Mouse (Mus musculus): ENCODE measurements around the gene Wdr18.
A peak's percentile ranks its signal among the peaks of the same experiment; 100 is the strongest.

The Wdr18 gene

GRCm38 (mm10) chr10:79927324-79928029 is 32.5 kb upstream of the Wdr18 start:
- peak; percentile 65 for DNase-seq (ENCODE audit: low read depth)

- DNase-seq (ENCODE audit: low read depth): peak; percentile 88
These were observed 31.8 kb upstream of the Wdr18 start for GRCm38 (mm10) chr10:79928030-79928694.

- DNase-seq (ENCODE audit: low read depth): no peak
These were observed 30.8 kb upstream of the Wdr18 start for GRCm38 (mm10) chr10:79928907-79929701.

- DNase-seq (ENCODE audit: low read depth): no peak
These were observed 29.8 kb upstream of the Wdr18 start for GRCm38 (mm10) chr10:79929967-79930825.

- no peak for DNase-seq (ENCODE audit: low read depth)
These were observed 29.1 kb upstream of the Wdr18 start for GRCm38 (mm10) chr10:79930826-79931186.

- no peak for DNase-seq (ENCODE audit: low read depth)
These were observed 28.2 kb upstream of the Wdr18 start for GRCm38 (mm10) chr10:79931797-79932196.

- DNase-seq (ENCODE audit: low read depth): no peak
These were observed 27.2 kb upstream of the Wdr18 start for GRCm38 (mm10) chr10:79932736-79933135.

GRCm38 (mm10) chr10:79933145-79933679 is 26.7 kb upstream of the Wdr18 start:
- DNase-seq (ENCODE audit: low read depth): no peak

- no peak for DNase-seq (ENCODE audit: low read depth)
These were observed 26.1 kb upstream of the Wdr18 start for GRCm38 (mm10) chr10:79933861-79934260.

- DNase-seq (ENCODE audit: low read depth): peak; percentile 86
These were observed 25.7 kb upstream of the Wdr18 start for GRCm38 (mm10) chr10:79934272-79934721.

- DNase-seq (ENCODE audit: low read depth): no peak
These were observed 25.0 kb upstream of the Wdr18 start for GRCm38 (mm10) chr10:79934794-79935569.

- no peak for DNase-seq (ENCODE audit: low read depth)
These were observed 23.6 kb upstream of the Wdr18 start for GRCm38 (mm10) chr10:79936284-79936910.

- DNase-seq (ENCODE audit: low read depth): peak; percentile 96
These were observed 23.0 kb upstream of the Wdr18 start for GRCm38 (mm10) chr10:79936911-79937441.

GRCm38 (mm10) chr10:79937775-79938526 is 22.0 kb upstream of the Wdr18 start:
- peak; percentile 51 for DNase-seq (ENCODE audit: low read depth)

GRCm38 (mm10) chr10:79940749-79941148 is 19.2 kb upstream of the Wdr18 start:
- DNase-seq (ENCODE audit: low read depth): peak; percentile 88

- no peak for DNase-seq (ENCODE audit: low read depth)
These were observed 17.0 kb upstream of the Wdr18 start for GRCm38 (mm10) chr10:79942988-79943387.

- no peak for DNase-seq (ENCODE audit: low read depth)
These were observed 16.5 kb upstream of the Wdr18 start for GRCm38 (mm10) chr10:79943471-79943901.

- DNase-seq (ENCODE audit: low read depth): no peak
These were observed 14.3 kb upstream of the Wdr18 start for GRCm38 (mm10) chr10:79945507-79946234.

All from 416B (cell line).